Mouse (Mus musculus) ES-Bruce4 (cell line): ENCODE measurements around the gene Gm45140.
"Not testable (repeated sequence)": the region's sequence is repeated elsewhere in the genome, so short reads cannot be mapped to it uniquely, and the experiment has no call there.

ENCODE experiments used
- CTCF ChIP-seq: IDR thresholded peaks from one replicate; pipeline ENCODE4 v1.8.1; 2011; ENCODE audit warnings: low read depth, low read length
- EP300 ChIP-seq: IDR thresholded peaks from 2 replicates; pipeline ENCODE4 v1.6.1; 2011; ENCODE audit warnings: low read depth, low read length; ENCODE audit not compliant: insufficient read depth

GRCm38 (mm10) chr6:87764296-87764695, 71.3 kb downstream of the Gm45140 start:
- TF ChIP-seq EP300, CTCF: not testable (repeated sequence)
